Mouse (Mus musculus): ENCODE data around the gene Adamtsl1.

The Adamtsl1 gene

GRCm38 (mm10) chr4:85669735-85670134 lies 155.8 kb downstream of the Adamtsl1 start:
- DNase-seq (ENCODE audit: low read depth in 2 of 2, low spot score in 2 of 2), result no peak

- no peak for DNase-seq (ENCODE audit: low read depth in 2 of 2, low spot score in 2 of 2)
Measured at GRCm38 (mm10) chr4:85672290-85672689, 158.3 kb downstream of the Adamtsl1 start.

GRCm38 (mm10) chr4:85677621-85678020 lies 163.6 kb downstream of the Adamtsl1 start:
- no peak for DNase-seq (ENCODE audit: low read depth in 2 of 2, low spot score in 2 of 2)

GRCm38 (mm10) chr4:85686160-85686559 lies 172.2 kb downstream of the Adamtsl1 start:
- no peak for DNase-seq (ENCODE audit: low read depth in 2 of 2, low spot score in 2 of 2)

- no peak for DNase-seq (ENCODE audit: low read depth in 2 of 2, low spot score in 2 of 2)
Measured at GRCm38 (mm10) chr4:85695237-85695636, 181.3 kb downstream of the Adamtsl1 start.

- DNase-seq (ENCODE audit: low read depth in 2 of 2, low spot score in 2 of 2), result no peak
Measured at GRCm38 (mm10) chr4:85707352-85708057, 193.5 kb downstream of the Adamtsl1 start.

- DNase-seq (ENCODE audit: low read depth in 2 of 2, low spot score in 2 of 2), result no peak
Measured at GRCm38 (mm10) chr4:85709636-85710035, 195.7 kb downstream of the Adamtsl1 start.

GRCm38 (mm10) chr4:85724999-85725398 lies 211.0 kb downstream of the Adamtsl1 start:
- DNase-seq (ENCODE audit: low read depth in 2 of 2, low spot score in 2 of 2), result no peak

GRCm38 (mm10) chr4:85727731-85728130 lies 213.8 kb downstream of the Adamtsl1 start:
- DNase-seq (ENCODE audit: low read depth in 2 of 2, low spot score in 2 of 2), result no peak

- no peak for DNase-seq (ENCODE audit: low read depth in 2 of 2, low spot score in 2 of 2)
Measured at GRCm38 (mm10) chr4:85728416-85728815, 214.4 kb downstream of the Adamtsl1 start.

- DNase-seq (ENCODE audit: low read depth in 2 of 2, low spot score in 2 of 2), result no peak
Measured at GRCm38 (mm10) chr4:85740478-85740877, 226.5 kb downstream of the Adamtsl1 start.

GRCm38 (mm10) chr4:85741825-85742391 lies 227.9 kb downstream of the Adamtsl1 start:
- DNase-seq (ENCODE audit: low read depth in 2 of 2, low spot score in 2 of 2), result no peak

GRCm38 (mm10) chr4:85743427-85743826 lies 229.5 kb downstream of the Adamtsl1 start:
- DNase-seq (ENCODE audit: low read depth in 2 of 2, low spot score in 2 of 2), result no peak

GRCm38 (mm10) chr4:85762684-85763083 lies 248.7 kb downstream of the Adamtsl1 start:
- no peak for DNase-seq (ENCODE audit: low read depth in 2 of 2, low spot score in 2 of 2)

- no peak for DNase-seq (ENCODE audit: low read depth in 2 of 2, low spot score in 2 of 2)
Measured at GRCm38 (mm10) chr4:85763161-85764014, 249.4 kb downstream of the Adamtsl1 start.

- no peak for DNase-seq (ENCODE audit: low read depth in 2 of 2, low spot score in 2 of 2)
Measured at GRCm38 (mm10) chr4:85764015-85764450, 250.1 kb downstream of the Adamtsl1 start.

- no peak for DNase-seq (ENCODE audit: low read depth in 2 of 2, low spot score in 2 of 2)
Measured at GRCm38 (mm10) chr4:85764476-85764875, 250.5 kb downstream of the Adamtsl1 start.

- no peak for DNase-seq (ENCODE audit: low read depth in 2 of 2, low spot score in 2 of 2)
Measured at GRCm38 (mm10) chr4:85767666-85768065, 253.7 kb downstream of the Adamtsl1 start.

GRCm38 (mm10) chr4:85768107-85768506 lies 254.1 kb downstream of the Adamtsl1 start:
- DNase-seq (ENCODE audit: low read depth in 2 of 2, low spot score in 2 of 2), result no peak

GRCm38 (mm10) chr4:85782511-85782910 lies 268.5 kb downstream of the Adamtsl1 start:
- no peak for DNase-seq (ENCODE audit: low read depth in 2 of 2, low spot score in 2 of 2)

- no peak for DNase-seq (ENCODE audit: low read depth in 2 of 2, low spot score in 2 of 2)
Measured at GRCm38 (mm10) chr4:85783768-85784379, 269.9 kb downstream of the Adamtsl1 start.

Measured in CD8-positive naive resting alpha-beta T cell, adult 2 months (primary cell).